Mouse (Mus musculus): Measurements from ENCODE around the gene Ube2s. TPM values are rescaled to one million over a fixed set of nuclear protein-coding genes. Genes with fewer than 3 reads are reported as not detected.

Gene Ube2s
- polyA plus RNA-seq, 1 experiment, result 1,069 TPM

- no peaks in the 10 kb centered on the region for H3K36me3 ChIP-seq (ENCODE audit: control insufficient read depth, insufficient read depth, low read length)
- peaks cover 13% of the 10 kb centered on the region for H3K4me1 ChIP-seq (ENCODE audit: control insufficient read depth, insufficient read depth, low read length)
- TF ChIP-seq POLR2A (IDR thresholded peaks at IDR 0.05; ENCODE audit: control insufficient read depth, low read depth, low read length) (0 out of 2 replicates have a peak, but pooled peaks have one; percentile 17), CTCF (IDR thresholded peaks at IDR 0.05; ENCODE audit: control insufficient read depth, insufficient read depth, insufficient replicate concordance, low read depth, low read length) (no peak)
- no peak overlapping the region for H3K27ac ChIP-seq (ENCODE audit: control insufficient read depth, insufficient read depth, low read depth, low read length)
- H3K4me3 ChIP-seq (ENCODE audit: control insufficient read depth, low read depth, low read length), result peak overlapping the region; percentile 79; the same call in 1 of the 2 replicates
- no peaks in the 10 kb centered on the region; the same call in 1 of the 2 replicates for H3K27me3 ChIP-seq (ENCODE audit: control insufficient read depth, insufficient read depth, low read length)
Observed at GRCm38 (mm10) chr7:4776131-4776530, 36.3 kb downstream of the Ube2s start.

- TF ChIP-seq POLR2A (IDR thresholded peaks at IDR 0.05; ENCODE audit: control insufficient read depth, low read depth, low read length) (peak; percentile 65; the same call in 1 of the 2 replicates), CTCF (IDR thresholded peaks at IDR 0.05; ENCODE audit: control insufficient read depth, insufficient read depth, insufficient replicate concordance, low read depth, low read length) (no peak)
Observed at GRCm38 (mm10) chr7:4771202-4771601, 41.2 kb downstream of the Ube2s start, which contains the start of gene Fam71e2. Gene Fam71e2, minus strand, starts transcription at chr7:4771302.

GRCm38 (mm10) chr7:4764946-4765710 lies 47.3 kb downstream of the Ube2s start:
- Histone ChIP-seq H3K27ac (ENCODE audit: control insufficient read depth, insufficient read depth, low read depth, low read length) (no peak overlapping the region), H3K36me3 (ENCODE audit: control insufficient read depth, insufficient read depth, low read length) (no peaks in the 10 kb centered on the region), H3K4me3 (ENCODE audit: control insufficient read depth, low read depth, low read length) (no peak overlapping the region), H3K4me1 (ENCODE audit: control insufficient read depth, insufficient read depth, low read length) (no peaks in the 10 kb centered on the region), H3K27me3 (ENCODE audit: control insufficient read depth, insufficient read depth, low read length) (no peaks in the 10 kb centered on the region)
- TF ChIP-seq POLR2A (IDR thresholded peaks at IDR 0.05; ENCODE audit: control insufficient read depth, low read depth, low read length), result no peak

More at GRCm38 (mm10) chr7:4771202-4771601, 41.2 kb downstream of the Ube2s start, which contains the start of gene Fam71e2:
- peaks cover 8% of the 10 kb centered on the region for H3K4me1 ChIP-seq (ENCODE audit: control insufficient read depth, insufficient read depth, low read length)
- H3K27me3 ChIP-seq (ENCODE audit: control insufficient read depth, insufficient read depth, low read length), result no peaks in the 10 kb centered on the region
- peak within 1 kb of the TSS; percentile 23 for H3K27ac ChIP-seq (ENCODE audit: control insufficient read depth, insufficient read depth, low read depth, low read length)
- H3K36me3 ChIP-seq (ENCODE audit: control insufficient read depth, insufficient read depth, low read length), result no peaks in the 10 kb centered on the region
- peak within 1 kb of the TSS; percentile 91 for H3K4me3 ChIP-seq (ENCODE audit: control insufficient read depth, low read depth, low read length)

GRCm38 (mm10) chr7:4759670-4760069 lies 52.7 kb downstream of the Ube2s start:
- TF ChIP-seq CTCF (IDR thresholded peaks at IDR 0.05; ENCODE audit: control insufficient read depth, insufficient read depth, insufficient replicate concordance, low read depth, low read length) (no peak), POLR2A (IDR thresholded peaks at IDR 0.05; ENCODE audit: control insufficient read depth, low read depth, low read length) (no peak)
- Histone ChIP-seq H3K4me1 (ENCODE audit: control insufficient read depth, insufficient read depth, low read length) (no peaks in the 10 kb centered on the region), H3K27me3 (ENCODE audit: control insufficient read depth, insufficient read depth, low read length) (no peaks in the 10 kb centered on the region), H3K27ac (ENCODE audit: control insufficient read depth, insufficient read depth, low read depth, low read length) (no peak overlapping the region), H3K36me3 (ENCODE audit: control insufficient read depth, insufficient read depth, low read length) (no peaks in the 10 kb centered on the region), H3K4me3 (ENCODE audit: control insufficient read depth, low read depth, low read length) (no peak overlapping the region)

- Histone ChIP-seq H3K36me3 (ENCODE audit: control insufficient read depth, insufficient read depth, low read length) (no peaks in the 10 kb centered on the region; the same call in 1 of the 2 replicates), H3K4me3 (ENCODE audit: control insufficient read depth, low read depth, low read length) (peak within 1 kb of the TSS; percentile 87), H3K4me1 (ENCODE audit: control insufficient read depth, insufficient read depth, low read length) (peaks cover 9% of the 10 kb centered on the region), H3K27me3 (ENCODE audit: control insufficient read depth, insufficient read depth, low read length) (no peaks in the 10 kb centered on the region), H3K27ac (ENCODE audit: control insufficient read depth, insufficient read depth, low read depth, low read length) (peak within 1 kb of the TSS; percentile 87)
- TF ChIP-seq CTCF (IDR thresholded peaks at IDR 0.05; ENCODE audit: control insufficient read depth, insufficient read depth, insufficient replicate concordance, low read depth, low read length) (no peak), POLR2A (IDR thresholded peaks at IDR 0.05; ENCODE audit: control insufficient read depth, low read depth, low read length) (peak; percentile 92)
Observed at GRCm38 (mm10) chr7:4752821-4753570, 59.4 kb downstream of the Ube2s start, which contains the start of gene Cox6b2. Gene Cox6b2, minus strand, starts transcription at chr7:4753094.

- TF ChIP-seq CTCF (IDR thresholded peaks at IDR 0.05; ENCODE audit: control insufficient read depth, insufficient read depth, insufficient replicate concordance, low read depth, low read length) (no peak), POLR2A (IDR thresholded peaks at IDR 0.05; ENCODE audit: control insufficient read depth, low read depth, low read length) (no peak)
- Histone ChIP-seq H3K4me3 (ENCODE audit: control insufficient read depth, low read depth, low read length) (peak overlapping the region; percentile 87), H3K36me3 (ENCODE audit: control insufficient read depth, insufficient read depth, low read length) (no peaks in the 10 kb centered on the region; the same call in 1 of the 2 replicates), H3K27me3 (ENCODE audit: control insufficient read depth, insufficient read depth, low read length) (no peaks in the 10 kb centered on the region), H3K4me1 (ENCODE audit: control insufficient read depth, insufficient read depth, low read length) (peaks cover 9% of the 10 kb centered on the region), H3K27ac (ENCODE audit: control insufficient read depth, insufficient read depth, low read depth, low read length) (peak overlapping the region; percentile 87)
Observed at GRCm38 (mm10) chr7:4751971-4752820, 60.2 kb downstream of the Ube2s start.

Data from testis, adult 2 months (tissue).